Mouse (Mus musculus): ENCODE measurements around the gene Galnt12. TPM values are rescaled to one million over a fixed set of nuclear protein-coding genes. Genes with fewer than 3 reads are reported as not detected.

Galnt12 gene
- under 1 TPM; 0.04 to 0.19 TPM for polyA plus RNA-seq (2012; fragmentation: generic; extraction: Trizol)

GRCm38 (mm10) chr4:47091493-47092386, at the start of gene Galnt12:
TSS of gene Galnt12 (plus strand) at chr4:47091909.

DNA sequence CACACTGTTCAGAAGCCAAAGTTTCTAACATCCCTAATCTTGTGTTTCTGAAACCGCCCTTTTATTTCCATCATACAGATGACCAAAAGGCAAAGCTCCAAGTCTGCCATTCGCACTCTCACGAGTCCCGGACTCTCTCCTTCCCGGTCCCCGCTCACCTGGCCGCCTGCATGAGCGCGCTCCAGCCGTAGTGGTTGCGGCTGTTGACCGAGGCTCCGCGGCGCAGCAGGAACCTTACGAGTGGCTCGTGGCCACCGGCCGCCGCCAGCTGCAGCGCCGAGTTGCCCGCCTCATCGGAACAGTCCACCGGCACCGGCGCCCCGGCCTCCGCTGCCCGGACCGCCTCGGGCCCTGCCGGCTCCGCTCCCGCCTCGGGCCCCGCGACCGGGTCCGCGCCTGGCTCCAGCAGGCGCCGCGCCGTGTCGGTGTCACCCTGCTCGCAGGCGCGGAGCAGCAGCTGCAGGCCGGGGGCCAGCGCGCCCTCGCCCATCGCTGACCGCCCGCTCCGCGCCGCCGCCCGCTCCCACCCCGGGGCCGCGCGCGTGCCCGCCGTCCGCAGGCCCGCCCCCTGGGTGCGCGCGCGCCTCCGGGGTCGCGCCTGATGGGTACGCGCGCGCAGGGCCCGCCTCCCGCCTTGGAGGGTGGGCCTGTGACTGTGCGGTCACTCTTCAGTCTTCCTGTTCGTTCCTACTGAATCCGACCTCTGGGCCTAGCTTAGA, 34.8 kb upstream of the Galnt12 start, which contains the start of gene Anks6:
Gene Anks6 (minus strand): TSS at position 637 of the 719 bp plus-strand sequence.

Other genes with a start within 250 kb of the Galnt12 start
- gene Gabbr2, start 100.0 kb upstream of the Galnt12 start, polyA plus RNA-seq (2012; fragmentation: generic; extraction: Trizol) = not detected
- 1 to 10 TPM; 2.0 to 7.8 TPM for gene Anks6, start 34.5 kb upstream of the Galnt12 start, polyA plus RNA-seq (2012; fragmentation: generic; extraction: Trizol)
- 1 to 10 TPM in 1 of 2 experiments, under 1 TPM in 1; 0.09 to 3.4 TPM for gene Col15a1, start 116.3 kb downstream of the Galnt12 start, polyA plus RNA-seq (2012; fragmentation: generic; extraction: Trizol)